Mouse (Mus musculus) liver, embryonic 11.5 days (tissue): ENCODE results near the gene Elk4. TPM values are rescaled to one million over a fixed set of nuclear protein-coding genes. Genes with fewer than 3 reads are reported as not detected.
A peak's percentile ranks its signal among the peaks of the same experiment; 100 is the strongest.

Experiments used
- ATAC-seq: fragments of 200-750 bp; cut with Nextera tagmentation; replicated peaks from 2 replicates; pipeline ENCODE4 v1.8.0; 2017; ENCODE audit warnings: moderate number of reproducible peaks, mild to moderate bottlenecking, moderate TSS enrichment, moderate library complexity; ENCODE audit not compliant: low FRiP score
- DNase-seq: peaks from one replicate; pipeline ENCODE4 v3.0.0-alpha.2; 2017; ENCODE audit warnings: low spot score
- H3K27ac ChIP-seq: fragments of 300-500 bp; sonication (generic); 2 replicates; pipeline ENCODE4 v1.5.1; 2014; ENCODE audit warnings: mild to moderate bottlenecking, low read depth, low read length, control low read depth
- H3K27me3 ChIP-seq: fragments of 300-500 bp; sonication (generic); replicated peaks from 2 replicates; pipeline ENCODE4 v1.6.1; 2014; ENCODE audit warnings: low read length, mixed read lengths; ENCODE audit not compliant: control insufficient read depth, insufficient read depth
- H3K36me3 ChIP-seq: fragments of 300-500 bp; sonication (generic); 2 replicates; pipeline ENCODE4 v1.6.1; 2014; ENCODE audit warnings: mild to moderate bottlenecking, low read length, moderate library complexity, mixed read lengths; ENCODE audit not compliant: control insufficient read depth, insufficient read depth
- H3K4me1 ChIP-seq: fragments of 300-500 bp; sonication (generic); replicated peaks from 2 replicates; pipeline ENCODE4 v1.6.1; 2014; ENCODE audit warnings: low read length, mixed read lengths; ENCODE audit not compliant: control insufficient read depth, insufficient read depth
- H3K4me2 ChIP-seq: fragments of 300-500 bp; sonication (generic); 2 replicates; pipeline ENCODE4 v1.6.1; 2014; ENCODE audit warnings: mild to moderate bottlenecking, control low read depth, moderate library complexity
- H3K4me3 ChIP-seq: fragments of 300-500 bp; sonication (generic); 2 replicates; pipeline ENCODE4 v1.5.1; 2014; ENCODE audit warnings: low read depth, low read length, control low read depth
- H3K9ac ChIP-seq: fragments of 300-500 bp; sonication (generic); 2 replicates; pipeline ENCODE4 v1.6.1; 2014; ENCODE audit warnings: low read depth, low read length, control low read depth
- H3K9me3 ChIP-seq: fragments of 300-500 bp; sonication (generic); 2 replicates; pipeline ENCODE4 v1.6.1; 2016; ENCODE audit warnings: low read length, inconsistent platforms, mixed read lengths; ENCODE audit not compliant: control insufficient read depth
- WGBS: fragments of 180-500 bp; shearing (Covaris S2); extraction: QIAGEN DNeasy Blood & Tissue Kit; methylation state at CpG from one replicate; pipeline ENCODE4 v1.1.7; 2014; 5-methylcytosine and 5-hydroxymethylcytosine counted together
- polyA plus RNA-seq: library from polyadenylated mRNA; unstranded; fragments of >200 nt; fragmentation: Nextera tagmentation; extraction: Ambion mirVana; gene quantifications from 2 replicates; pipeline ENCODE4 v1.2.1, GENCODE M21; 2014

Gene Elk4
- polyA plus RNA-seq, 1 experiment from 2014 or later, result 20.9 TPM

DNA sequence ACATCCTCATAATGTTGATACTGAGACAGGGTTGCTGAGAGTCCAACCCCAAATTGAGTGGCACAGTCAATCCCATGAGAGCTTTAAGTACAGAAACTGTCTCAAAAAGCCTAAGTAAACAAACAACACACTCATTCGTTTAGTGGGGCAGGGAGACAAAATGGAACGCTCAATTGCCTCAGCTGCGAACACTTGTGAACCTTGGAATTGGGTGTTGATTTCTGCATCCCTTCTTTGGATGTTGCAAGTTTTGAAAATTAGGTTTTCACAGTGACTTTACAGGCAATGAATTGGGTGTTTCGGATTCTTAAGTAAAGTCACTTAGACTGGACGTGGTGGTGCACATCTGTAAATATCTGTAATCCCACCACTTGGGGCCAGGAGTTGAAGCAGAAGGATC lies 686 bp upstream of the Elk4 start:
- H3K4me1 ChIP-seq, result peaks cover 23% of the 10 kb centered on the region
- H3K36me3 ChIP-seq, result no peaks in the 10 kb centered on the region
- DNase-seq (no peak), ATAC-seq (no peak)
- H3K27me3 ChIP-seq, result no peaks in the 10 kb centered on the region
- H3K9ac ChIP-seq, result peak overlapping the region; percentile 97
- peak overlapping the region; percentile 97 for H3K27ac ChIP-seq
- peak overlapping the region; percentile 91 for H3K4me2 ChIP-seq
- peak overlapping the region; percentile 80 for H3K4me3 ChIP-seq
- 34% methylated on average over 5 of the region's 5 CpGs for WGBS
- H3K9me3 ChIP-seq, result no peaks in the 10 kb centered on the region

DNA sequence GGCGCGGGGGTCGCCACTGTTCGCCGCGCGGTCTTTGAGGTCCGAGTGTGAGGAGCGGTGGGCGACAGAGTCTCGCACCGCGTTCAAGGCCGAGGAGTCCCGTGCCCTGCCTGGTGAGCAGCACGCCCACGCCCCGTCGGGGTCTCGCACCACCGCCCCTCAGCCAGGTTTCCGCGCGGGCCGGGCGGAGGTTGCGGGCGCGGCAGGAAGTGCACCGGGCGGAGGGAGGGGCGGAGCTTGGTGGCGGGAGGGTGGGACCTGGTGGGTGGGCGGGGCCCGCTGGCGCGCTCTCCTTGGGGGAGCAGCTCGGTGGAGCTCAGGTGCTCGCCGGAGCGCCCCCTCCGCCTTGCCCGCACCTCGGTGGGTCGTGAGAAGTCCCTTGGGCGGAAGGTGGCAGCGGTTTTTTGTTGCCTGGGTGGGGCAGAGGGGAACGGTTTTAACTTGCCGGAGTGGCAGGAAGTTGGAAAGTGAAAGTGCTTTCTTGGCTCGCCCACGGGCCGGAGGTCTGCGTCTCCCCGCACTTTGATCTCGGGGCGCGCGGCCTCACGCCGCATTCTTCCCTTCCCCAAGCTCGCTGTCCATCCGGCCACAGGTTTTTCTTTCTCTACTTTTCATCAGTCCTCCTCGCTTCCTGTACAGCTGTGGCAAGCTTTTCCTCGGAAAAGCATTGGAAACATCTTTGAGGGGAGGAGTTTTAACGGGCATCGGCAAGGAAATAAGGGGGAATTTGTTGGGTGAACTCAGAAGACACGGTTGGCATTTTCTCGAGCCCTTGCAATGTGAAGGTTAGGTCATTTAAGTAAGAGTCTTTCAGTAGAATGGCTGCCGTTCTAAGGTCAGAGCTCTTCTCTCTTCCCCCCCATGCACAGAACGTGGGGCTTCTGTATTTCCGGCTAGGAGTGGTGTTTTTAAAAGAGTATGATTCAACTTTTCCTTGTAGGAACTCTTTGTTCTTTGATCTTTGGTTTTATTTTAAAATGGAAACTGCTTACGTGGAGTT lies 721 bp downstream of the Elk4 start:
- no peaks in the 10 kb centered on the region for H3K36me3 ChIP-seq
- peak overlapping the region; percentile 80 for H3K4me3 ChIP-seq
- 1% methylated on average over 67 of the region's 72 CpGs for whole genome bisulfite sequencing
- H3K27ac ChIP-seq, result peak overlapping the region; percentile 97
- no peaks in the 10 kb centered on the region for H3K9me3 ChIP-seq
- peak overlapping the region; percentile 97 for H3K9ac ChIP-seq
- DNase-seq, result peak; percentile 92
- H3K4me2 ChIP-seq, result peak overlapping the region; percentile 91
- peaks cover 23% of the 10 kb centered on the region for H3K4me1 ChIP-seq
- peak; percentile 87 for ATAC-seq
- no peaks in the 10 kb centered on the region for H3K27me3 ChIP-seq

DNA sequence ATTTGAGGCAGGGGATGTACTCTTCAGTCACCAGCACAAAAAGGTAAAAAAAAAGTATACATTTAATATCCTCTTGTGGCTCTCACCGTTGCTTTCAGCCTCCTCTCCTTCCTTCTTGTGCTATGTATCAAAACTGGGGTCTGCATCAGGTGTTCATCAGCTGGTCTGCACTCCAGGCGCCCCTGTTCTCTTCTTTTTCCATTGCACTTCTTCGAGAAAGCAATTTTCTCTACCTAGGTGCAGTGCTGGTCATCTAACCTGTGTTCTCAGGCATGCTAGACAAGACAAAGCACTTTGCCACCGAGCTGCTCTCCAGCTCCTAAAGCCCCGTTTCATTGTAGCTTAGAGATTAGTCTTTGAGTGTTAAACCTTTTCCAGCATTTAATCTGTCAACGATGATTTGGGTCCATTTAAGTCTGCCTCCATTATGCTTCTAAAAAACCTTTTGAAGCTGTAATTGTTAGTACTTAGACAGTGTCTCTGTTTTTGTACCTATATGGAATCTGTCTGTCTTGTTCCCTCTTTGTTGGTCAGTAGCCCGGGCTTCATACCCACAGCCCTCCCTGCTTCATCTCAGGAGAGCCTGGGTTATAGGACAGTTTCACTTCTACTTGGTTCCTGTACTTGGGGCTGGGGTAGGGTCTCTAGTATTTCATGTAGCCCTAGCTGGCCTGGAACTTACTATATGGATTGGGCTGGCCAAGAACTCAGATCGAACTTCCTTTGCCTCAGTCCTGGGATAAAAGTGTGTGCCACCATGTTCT lies 1.7 kb downstream of the Elk4 start:
- Histone ChIP-seq H3K4me2 (peak overlapping the region; percentile 91), H3K36me3 (no peaks in the 10 kb centered on the region; the same call in 1 of the 2 replicates), H3K4me1 (peaks cover 21% of the 10 kb centered on the region), H3K4me3 (peak overlapping the region; percentile 80), H3K27me3 (no peaks in the 10 kb centered on the region), H3K27ac (peak overlapping the region; percentile 97; the same call in 1 of the 2 replicates), H3K9me3 (no peaks in the 10 kb centered on the region), H3K9ac (peak overlapping the region; percentile 97)
- 36% methylated on average over 8 of the region's 8 CpGs for WGBS
- DNase-seq (no peak), ATAC-seq (no peak)

DNA sequence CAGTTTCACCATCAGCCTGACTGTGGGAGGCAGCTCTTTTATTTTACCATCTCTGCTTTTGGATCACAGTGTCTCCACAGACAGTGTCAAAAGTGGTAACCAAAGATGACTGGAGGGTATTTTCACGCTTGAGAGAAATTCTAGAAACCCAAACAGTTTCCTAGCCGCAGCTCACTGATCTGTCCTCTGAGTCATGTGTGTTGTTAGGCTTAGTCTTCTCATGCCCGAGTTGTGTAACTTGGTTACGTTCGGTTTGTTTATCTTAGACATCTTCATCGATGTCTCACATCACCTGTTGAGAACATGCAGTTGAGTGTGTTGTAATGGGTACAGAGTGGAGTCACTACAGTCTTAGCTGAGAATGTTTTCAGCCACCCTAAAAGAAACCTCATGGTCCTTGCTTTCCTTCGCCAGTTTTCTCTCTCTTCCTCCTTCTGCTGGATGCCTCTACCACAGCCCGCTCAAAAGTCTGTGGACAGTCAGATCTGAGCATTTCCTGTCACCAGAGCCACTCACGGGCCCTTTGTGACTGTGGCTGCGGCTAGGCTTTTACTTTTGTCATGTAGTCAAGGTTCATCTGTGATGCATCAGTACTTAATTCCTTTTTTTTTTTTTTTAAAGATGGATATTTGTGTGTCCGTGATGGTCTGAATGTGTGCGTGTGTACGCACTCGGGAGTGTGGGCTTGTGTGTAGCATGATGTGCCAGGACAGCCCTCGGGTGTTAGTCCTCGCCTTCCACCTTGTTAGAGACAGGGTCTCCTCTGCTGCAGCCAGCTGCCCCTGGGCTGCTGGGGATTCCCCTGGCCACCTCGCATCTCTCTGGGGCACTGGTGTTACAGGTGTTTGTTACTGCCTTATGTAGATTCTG lies 3.5 kb downstream of the Elk4 start:
- no peaks in the 10 kb centered on the region for H3K27me3 ChIP-seq
- no peak for ATAC-seq
- H3K9me3 ChIP-seq, result no peaks in the 10 kb centered on the region
- no peak overlapping the region for H3K27ac ChIP-seq
- 71% methylated on average over 17 of the region's 17 CpGs for WGBS
- DNase-seq, result no peak
- peaks cover 10% of the 10 kb centered on the region for H3K36me3 ChIP-seq
- peak overlapping the region; percentile 17; the same call in 1 of the 2 replicates for H3K4me2 ChIP-seq
- H3K4me3 ChIP-seq, result no peak overlapping the region
- peaks cover 21% of the 10 kb centered on the region for H3K4me1 ChIP-seq
- H3K9ac ChIP-seq, result no peak overlapping the region

DNA sequence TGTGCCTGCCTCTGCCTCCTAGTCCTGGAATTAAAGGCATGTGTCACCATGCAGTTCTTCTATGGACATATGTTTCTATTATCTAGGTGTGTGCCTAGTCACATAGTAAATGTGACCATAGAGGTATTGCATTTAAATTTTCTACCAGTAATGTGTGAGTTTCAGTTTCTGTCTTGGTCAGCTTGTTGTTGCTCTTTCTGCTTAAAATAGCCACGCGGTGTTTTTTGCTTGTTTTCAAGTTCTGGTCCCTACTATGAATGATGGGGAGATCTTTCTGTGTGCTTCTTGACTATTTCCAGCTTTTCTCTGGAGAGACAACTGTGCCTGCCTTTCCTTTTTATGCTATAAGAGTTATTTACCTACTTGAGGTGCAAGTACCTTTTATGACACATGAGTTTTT lies 4.4 kb downstream of the Elk4 start:
- Histone ChIP-seq H3K4me3 (no peak overlapping the region), H3K4me2 (no peak overlapping the region), H3K9me3 (no peaks in the 10 kb centered on the region), H3K36me3 (peaks cover 15% of the 10 kb centered on the region), H3K27me3 (no peaks in the 10 kb centered on the region), H3K9ac (no peak overlapping the region), H3K4me1 (peaks cover 18% of the 10 kb centered on the region), H3K27ac (no peak overlapping the region)
- ATAC-seq, result no peak
- WGBS, result 80% methylated on average over 2 of the region's 2 CpGs
- DNase-seq, result no peak

DNA sequence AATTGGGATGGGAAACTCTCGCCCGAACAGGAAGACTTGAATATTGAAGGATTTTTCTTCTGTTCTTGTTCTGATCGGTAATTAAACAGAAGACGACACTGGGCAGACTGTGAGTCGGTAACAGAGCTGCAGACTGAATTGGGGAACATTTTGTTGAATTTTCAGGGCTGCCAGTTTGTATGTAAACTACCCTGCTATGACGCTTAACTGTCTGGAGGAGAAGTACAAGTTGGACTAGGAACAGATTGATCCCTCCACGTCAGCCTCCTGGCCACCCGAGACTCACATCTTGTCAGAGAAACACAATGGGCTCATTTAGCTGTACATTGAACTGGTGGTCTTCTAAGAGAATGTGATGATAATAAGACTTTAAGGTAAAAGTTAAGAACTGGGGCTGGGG lies 5.5 kb downstream of the Elk4 start:
- Histone ChIP-seq H3K4me3 (no peak overlapping the region), H3K27ac (no peak overlapping the region), H3K9ac (no peak overlapping the region), H3K9me3 (no peaks in the 10 kb centered on the region), H3K27me3 (no peaks in the 10 kb centered on the region), H3K4me2 (no peak overlapping the region), H3K36me3 (peaks cover 19% of the 10 kb centered on the region), H3K4me1 (peaks cover 18% of the 10 kb centered on the region)
- WGBS, result 91% methylated on average over 8 of the region's 8 CpGs
- DNase-seq (no peak), ATAC-seq (no peak)

DNA sequence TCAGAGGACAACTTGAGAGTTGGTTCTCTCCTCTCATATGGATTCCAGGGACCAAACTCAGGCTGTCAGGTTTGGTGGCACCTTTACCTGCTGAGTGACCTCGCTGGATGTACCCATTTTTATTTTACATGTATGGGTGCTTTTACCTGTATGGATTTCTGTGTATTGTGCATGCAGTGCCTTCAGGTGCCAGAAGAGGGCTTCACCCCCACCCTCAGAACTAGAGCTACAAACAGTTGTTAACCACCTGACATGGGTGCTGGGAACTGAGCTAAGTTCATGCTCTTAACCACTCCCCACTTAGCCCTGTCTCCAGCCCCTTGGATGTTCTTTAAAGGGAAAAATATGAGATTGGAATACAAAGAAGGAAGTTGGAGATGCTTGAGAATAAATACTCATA lies 7.4 kb downstream of the Elk4 start:
- Histone ChIP-seq H3K36me3 (peaks cover 29% of the 10 kb centered on the region), H3K27me3 (no peaks in the 10 kb centered on the region), H3K4me1 (peaks cover 9% of the 10 kb centered on the region), H3K27ac (no peak overlapping the region), H3K4me2 (no peak overlapping the region), H3K4me3 (no peak overlapping the region), H3K9ac (no peak overlapping the region), H3K9me3 (no peaks in the 10 kb centered on the region)
- DNase-seq (no peak), ATAC-seq (no peak)
- WGBS, result 93% methylated on average over 1 of the region's 1 CpGs

DNA sequence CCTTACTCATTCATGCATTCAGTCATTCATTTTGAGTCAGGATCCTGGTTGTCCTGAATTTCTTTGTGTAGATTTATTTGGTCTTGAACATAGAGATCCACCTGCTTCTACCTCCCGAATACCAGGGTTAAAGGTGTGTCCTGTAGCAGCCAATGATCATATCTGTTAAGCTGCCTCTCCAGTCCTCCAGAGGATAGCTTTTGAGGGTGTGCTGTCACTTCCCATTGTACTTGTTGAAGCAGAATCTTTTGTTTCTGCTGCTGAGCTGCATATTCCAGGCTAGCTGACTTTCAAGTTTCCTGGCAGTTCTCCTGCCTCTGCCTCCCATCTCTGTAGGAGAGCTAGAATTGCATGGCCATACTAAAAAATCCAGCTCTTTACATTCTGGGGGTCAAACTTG lies 9.3 kb downstream of the Elk4 start:
- Histone ChIP-seq H3K4me3 (no peak overlapping the region), H3K4me2 (no peak overlapping the region), H3K4me1 (no peaks in the 10 kb centered on the region), H3K9ac (no peak overlapping the region), H3K27ac (no peak overlapping the region), H3K9me3 (no peaks in the 10 kb centered on the region), H3K36me3 (peaks cover 38% of the 10 kb centered on the region), H3K27me3 (no peaks in the 10 kb centered on the region)
- no peak for DNase-seq
- no peak for ATAC-seq
- 83% methylated on average over 1 of the region's 1 CpGs for WGBS
